Mouse (Mus musculus): Measurements from ENCODE around the gene Scai. TPM values are rescaled to one million over a fixed set of nuclear protein-coding genes. Genes with fewer than 3 reads are reported as not detected.
"Not testable (repeated sequence)": the region's sequence is repeated elsewhere in the genome, so short reads cannot be mapped to it uniquely, and the experiment has no call there.

Gene Scai
- total and polyA plus RNA-seq, 2 experiments = 0.28 to 3.4 TPM

- no peak overlapping the region for H3K27ac ChIP-seq (replicated peaks; ENCODE audit: insufficient read depth, low read depth, low read length)
These were observed 60.8 kb downstream of the Scai start for GRCm38 (mm10) chr2:39129526-39130326.

GRCm38 (mm10) chr2:39124167-39124566 lies 66.4 kb downstream of the Scai start:
- TF ChIP-seq CTCF (IDR thresholded peaks at IDR 0.05; ENCODE audit: low read depth, low read length) (no peak), POLR2A (IDR thresholded peaks at IDR 0.05; ENCODE audit: extremely low read depth, insufficient read depth, low read length) (no peak)
- no peak overlapping the region for H3K9ac ChIP-seq (ENCODE audit: low read depth, low read length)
- H3K36me3 ChIP-seq (ENCODE audit: control insufficient read depth, insufficient read depth, low read length) = 0 out of 2 replicates have a peak, but pooled peaks cover 1% of the 10 kb centered on the region
- H3K27ac ChIP-seq (replicated peaks; ENCODE audit: insufficient read depth, low read depth, low read length) = no peak overlapping the region
- WGBS = 84% methylated on average over 5 of the region's 5 CpGs
- H3K4me3 ChIP-seq (ENCODE audit: insufficient read depth, low read depth, low read length) = no peak overlapping the region
- no peaks in the 10 kb centered on the region for H3K79me2 ChIP-seq (ENCODE audit: control insufficient read depth, insufficient read depth, low read length)
- H3K27me3 ChIP-seq (ENCODE audit: control insufficient read depth, insufficient read depth, low read length) = no peaks in the 10 kb centered on the region
- DNase-seq (ENCODE audit: extremely low read depth, low read depth, low spot score) = no peak
- no peaks in the 10 kb centered on the region; the same call in 1 of the 2 replicates for H3K4me1 ChIP-seq (ENCODE audit: control insufficient read depth, insufficient read depth, low read length)

More at GRCm38 (mm10) chr2:39129526-39130326, 60.8 kb downstream of the Scai start:
- Histone ChIP-seq H3K79me2 (ENCODE audit: control insufficient read depth, insufficient read depth, low read length) (no peaks in the 10 kb centered on the region), H3K4me1 (ENCODE audit: control insufficient read depth, insufficient read depth, low read length) (no peaks in the 10 kb centered on the region; the same call in 1 of the 2 replicates), H3K27me3 (ENCODE audit: control insufficient read depth, insufficient read depth, low read length) (no peaks in the 10 kb centered on the region), H3K4me3 (ENCODE audit: insufficient read depth, low read depth, low read length) (no peak overlapping the region), H3K36me3 (ENCODE audit: control insufficient read depth, insufficient read depth, low read length) (no peaks in the 10 kb centered on the region), H3K9ac (ENCODE audit: low read depth, low read length) (no peak overlapping the region)
- WGBS = 85% methylated on average over 3 of the region's 3 CpGs
- TF ChIP-seq CTCF (IDR thresholded peaks at IDR 0.05; ENCODE audit: low read depth, low read length) = no peak
- no peak for TF ChIP-seq POLR2A (IDR thresholded peaks at IDR 0.05; ENCODE audit: extremely low read depth, insufficient read depth, low read length)
- no peak for DNase-seq (ENCODE audit: extremely low read depth, low read depth, low spot score)

DNA sequence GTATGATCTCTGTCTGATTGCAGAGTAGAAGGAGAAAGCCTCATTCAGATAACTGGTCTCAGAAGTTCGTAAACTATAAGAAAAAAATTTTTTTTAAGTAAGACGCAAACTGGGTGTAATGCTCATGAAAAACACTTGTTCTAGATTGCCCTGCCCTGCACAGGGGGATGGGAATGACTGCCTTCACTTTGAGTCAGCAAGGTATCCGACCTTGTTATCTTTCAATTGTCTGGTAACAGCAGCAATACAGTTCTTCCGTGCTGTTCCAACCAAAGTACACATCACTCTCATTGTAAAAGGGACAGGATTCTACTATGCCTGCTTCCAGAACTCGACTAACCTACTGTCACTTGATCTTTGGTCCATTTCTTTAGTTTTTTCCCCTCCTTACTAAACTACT lies 69.4 kb downstream of the Scai start:
- Histone ChIP-seq H3K9ac (ENCODE audit: low read depth, low read length) (no peak overlapping the region), H3K79me2 (ENCODE audit: control insufficient read depth, insufficient read depth, low read length) (no peaks in the 10 kb centered on the region), H3K4me3 (ENCODE audit: insufficient read depth, low read depth, low read length) (no peak overlapping the region), H3K36me3 (ENCODE audit: control insufficient read depth, insufficient read depth, low read length) (0 out of 2 replicates have a peak, but pooled peaks cover 1% of the 10 kb centered on the region), H3K4me1 (ENCODE audit: control insufficient read depth, insufficient read depth, low read length) (peaks cover 16% of the 10 kb centered on the region), H3K27me3 (ENCODE audit: control insufficient read depth, insufficient read depth, low read length) (no peaks in the 10 kb centered on the region), H3K27ac (replicated peaks; ENCODE audit: insufficient read depth, low read depth, low read length) (no peak overlapping the region)
- 83% methylated on average over 5 of the region's 5 CpGs for WGBS
- TF ChIP-seq POLR2A (IDR thresholded peaks at IDR 0.05; ENCODE audit: extremely low read depth, insufficient read depth, low read length) (no peak), CTCF (IDR thresholded peaks at IDR 0.05; ENCODE audit: low read depth, low read length) (no peak)
- DNase-seq (ENCODE audit: extremely low read depth, low read depth, low spot score) = no peak

GRCm38 (mm10) chr2:39116583-39116982 lies 74.0 kb downstream of the Scai start:
- Histone ChIP-seq H3K36me3 (ENCODE audit: control insufficient read depth, insufficient read depth, low read length) (0 out of 2 replicates have a peak, but pooled peaks cover 1% of the 10 kb centered on the region), H3K27me3 (ENCODE audit: control insufficient read depth, insufficient read depth, low read length) (no peaks in the 10 kb centered on the region), H3K4me3 (ENCODE audit: insufficient read depth, low read depth, low read length) (no peak overlapping the region), H3K9ac (ENCODE audit: low read depth, low read length) (no peak overlapping the region), H3K27ac (replicated peaks; ENCODE audit: insufficient read depth, low read depth, low read length) (no peak overlapping the region), H3K4me1 (ENCODE audit: control insufficient read depth, insufficient read depth, low read length) (peaks cover 16% of the 10 kb centered on the region), H3K79me2 (ENCODE audit: control insufficient read depth, insufficient read depth, low read length) (no peaks in the 10 kb centered on the region)
- 82% methylated on average over 2 of the region's 2 CpGs for WGBS
- no peak for TF ChIP-seq POLR2A (IDR thresholded peaks at IDR 0.05; ENCODE audit: extremely low read depth, insufficient read depth, low read length)
- TF ChIP-seq CTCF (IDR thresholded peaks at IDR 0.05; ENCODE audit: low read depth, low read length) = no peak
- DNase-seq (ENCODE audit: extremely low read depth, low read depth, low spot score) = no peak

GRCm38 (mm10) chr2:39114093-39114492 lies 76.4 kb downstream of the Scai start:
- no peaks in the 10 kb centered on the region for H3K36me3 ChIP-seq (ENCODE audit: control insufficient read depth, insufficient read depth, low read length)
- H3K27me3 ChIP-seq (ENCODE audit: control insufficient read depth, insufficient read depth, low read length) = no peaks in the 10 kb centered on the region
- WGBS = 98% methylated on average over 7 of the region's 7 CpGs
- H3K4me1 ChIP-seq (ENCODE audit: control insufficient read depth, insufficient read depth, low read length) = peaks cover 16% of the 10 kb centered on the region
- TF ChIP-seq POLR2A (IDR thresholded peaks at IDR 0.05; ENCODE audit: extremely low read depth, insufficient read depth, low read length) (no peak), CTCF (IDR thresholded peaks at IDR 0.05; ENCODE audit: low read depth, low read length) (no peak)
- no peak overlapping the region for H3K9ac ChIP-seq (ENCODE audit: low read depth, low read length)
- no peak overlapping the region for H3K4me3 ChIP-seq (ENCODE audit: insufficient read depth, low read depth, low read length)
- DNase-seq (ENCODE audit: extremely low read depth, low read depth, low spot score) = no peak
- H3K27ac ChIP-seq (replicated peaks; ENCODE audit: insufficient read depth, low read depth, low read length) = no peak overlapping the region
- H3K79me2 ChIP-seq (ENCODE audit: control insufficient read depth, insufficient read depth, low read length) = no peaks in the 10 kb centered on the region

GRCm38 (mm10) chr2:39110514-39110913 lies 80.0 kb downstream of the Scai start:
- Histone ChIP-seq H3K27me3 (ENCODE audit: control insufficient read depth, insufficient read depth, low read length) (no peaks in the 10 kb centered on the region), H3K27ac (replicated peaks; ENCODE audit: insufficient read depth, low read depth, low read length) (no peak overlapping the region), H3K36me3 (ENCODE audit: control insufficient read depth, insufficient read depth, low read length) (0 out of 2 replicates have a peak, but pooled peaks cover 2% of the 10 kb centered on the region), H3K79me2 (ENCODE audit: control insufficient read depth, insufficient read depth, low read length) (no peaks in the 10 kb centered on the region), H3K9ac (ENCODE audit: low read depth, low read length) (no peak overlapping the region), H3K4me3 (ENCODE audit: insufficient read depth, low read depth, low read length) (no peak overlapping the region), H3K4me1 (ENCODE audit: control insufficient read depth, insufficient read depth, low read length) (no peaks in the 10 kb centered on the region)
- no peak for DNase-seq (ENCODE audit: extremely low read depth, low read depth, low spot score)
- TF ChIP-seq POLR2A (IDR thresholded peaks at IDR 0.05; ENCODE audit: extremely low read depth, insufficient read depth, low read length) (no peak), CTCF (IDR thresholded peaks at IDR 0.05; ENCODE audit: low read depth, low read length) (no peak)

DNA sequence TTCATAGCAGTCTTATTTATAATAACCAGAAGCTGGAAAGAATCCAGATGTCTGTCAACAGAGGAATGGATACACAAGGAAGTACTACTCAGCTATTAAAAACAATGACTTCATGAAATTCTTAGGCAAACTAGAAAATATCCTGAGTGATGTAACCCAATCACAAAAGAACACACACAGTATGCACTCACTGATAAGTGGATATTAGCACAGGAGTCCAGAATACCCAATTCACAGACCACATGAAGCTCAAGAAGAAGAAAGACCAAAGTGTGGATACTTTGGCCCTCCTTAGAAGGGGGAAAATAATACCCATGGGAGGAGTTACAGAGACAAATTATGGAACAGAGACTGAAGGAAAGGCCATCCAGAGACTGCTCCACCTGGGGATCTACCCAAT lies 80.8 kb downstream of the Scai start:
- not testable (repeated sequence) for H3K27ac ChIP-seq (replicated peaks; ENCODE audit: insufficient read depth, low read depth, low read length)

DNA sequence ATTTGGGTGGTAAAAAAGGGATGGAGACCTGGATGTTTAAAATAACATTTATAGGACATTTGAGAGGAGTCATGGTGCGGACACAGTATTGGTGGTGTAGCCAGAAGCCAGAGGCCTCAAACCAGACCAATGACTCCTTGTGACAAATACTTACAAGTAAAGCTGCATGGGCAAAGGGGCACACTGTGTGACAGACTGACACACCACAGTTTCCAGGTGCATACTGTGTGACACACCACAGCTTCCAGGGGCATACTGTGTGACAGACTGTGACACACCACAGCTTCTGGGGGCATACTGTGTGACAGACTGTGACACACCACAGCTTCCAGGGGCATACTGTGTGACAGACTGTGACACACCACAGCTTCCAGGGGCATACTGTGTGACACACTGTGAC lies 90.6 kb downstream of the Scai start:
- not testable (repeated sequence) for H3K4me3 ChIP-seq (ENCODE audit: insufficient read depth, low read depth, low read length); H3K79me2 ChIP-seq (ENCODE audit: control insufficient read depth, insufficient read depth, low read length); DNase-seq (ENCODE audit: extremely low read depth, low read depth, low spot score); H3K27me3 ChIP-seq (ENCODE audit: control insufficient read depth, insufficient read depth, low read length); H3K4me1 ChIP-seq (ENCODE audit: control insufficient read depth, insufficient read depth, low read length); H3K27ac ChIP-seq (replicated peaks; ENCODE audit: insufficient read depth, low read depth, low read length); H3K36me3 ChIP-seq (ENCODE audit: control insufficient read depth, insufficient read depth, low read length); H3K9ac ChIP-seq (ENCODE audit: low read depth, low read length)
- 100% methylated on average over 1 of the region's 1 CpGs for WGBS

More for the DNA sequence above, 80.8 kb downstream of the Scai start:
- H3K9ac ChIP-seq (ENCODE audit: low read depth, low read length); H3K79me2 ChIP-seq (ENCODE audit: control insufficient read depth, insufficient read depth, low read length); H3K27me3 ChIP-seq (ENCODE audit: control insufficient read depth, insufficient read depth, low read length); DNase-seq (ENCODE audit: extremely low read depth, low read depth, low spot score); H3K4me1 ChIP-seq (ENCODE audit: control insufficient read depth, insufficient read depth, low read length); H3K36me3 ChIP-seq (ENCODE audit: control insufficient read depth, insufficient read depth, low read length); H3K4me3 ChIP-seq (ENCODE audit: insufficient read depth, low read depth, low read length): not testable (repeated sequence)
